9 mouse cellular contexts compared by ENCODE assay signal in genomic region chr5:135982398-135982797, GRCm38 (mm10). TPM values are rescaled to one million over a fixed set of nuclear protein-coding genes. Genes with fewer than 3 reads are reported as not detected.
DNase-seq lines count a peak whose midpoint lies in the region; ATAC-seq and TF ChIP-seq lines count a peak whose summit lies in the region.
"Had no signal": no experiment of that assay in that cellular context is flagged by ENCODE, and none has a peak within 500 bp of the region (broad histone marks: within the 10 kb centered on the region; RNA-seq: fewer than 3 reads in every experiment).

No protein-coding gene starts in this region.

- in situ Hi-C loops in ES-E14 (cut with MboI; ENCODE audit: low sequenced_read_pairs in 2 of 2, unreplicated experiment in 2 of 2), result no loop called here

- H3K4me1 ChIP-seq in liver, embryonic 11.5 days (replicated peaks; ENCODE audit: control insufficient read depth, insufficient read depth, low read length), result no peaks in the 10 kb centered on the region
- H3K4me1 ChIP-seq in ES-E14 (ENCODE audit: control insufficient read depth in 2 of 2, insufficient read depth in 2 of 2, low read length in 2 of 2, poor library complexity in 1 of 2), result peaks cover 0 to 9% of the 10 kb centered on the region in 2 experiments; a peak in 2 of 4 replicates
- H3K4me1 ChIP-seq in kidney, embryonic 14.5 days (ENCODE audit: control insufficient read depth, insufficient read depth, low read length), result no peaks in the 10 kb centered on the region

- H3K27me3 ChIP-seq in liver, embryonic 11.5 days (replicated peaks; ENCODE audit: control insufficient read depth, insufficient read depth, low read length), result no peaks in the 10 kb centered on the region
- H3K27me3 ChIP-seq in kidney, embryonic 14.5 days (ENCODE audit: control insufficient read depth, insufficient read depth, low read length), result no peaks in the 10 kb centered on the region

- H3K4me2 ChIP-seq in liver, embryonic 11.5 days, result no peak overlapping the region
- no peak overlapping the region for H3K4me2 ChIP-seq in kidney, embryonic 14.5 days (replicated peaks; ENCODE audit: low read depth, low read length)

- no peaks in the 10 kb centered on the region for H3K36me3 ChIP-seq in liver, embryonic 11.5 days (ENCODE audit: control insufficient read depth, insufficient read depth, low read length)
- no peaks in the 10 kb centered on the region for H3K36me3 ChIP-seq in ES-E14 (ENCODE audit: control insufficient read depth, insufficient read depth, low read length, poor library complexity, severe bottlenecking)
- no peaks in the 10 kb centered on the region for H3K36me3 ChIP-seq in kidney, embryonic 14.5 days (ENCODE audit: control insufficient read depth, insufficient read depth, low read length)

- DNase-seq in liver (peak; percentile 61), ES-E14 (ENCODE audit: low read depth, low spot score) (no peak)
- DNase-seq in liver, embryonic 11.5 days (ENCODE audit: low spot score), result no peak
- DNase-seq in cerebellum, adult 11-12 months, result peak; percentile 60
- peak; percentile 55 for DNase-seq in gastrocnemius, postnatal 25 days
- DNase-seq in T-cell, adult 2 months (ENCODE audit: low spot score), result no peak

- H3K9me3 ChIP-seq in liver, embryonic 11.5 days (ENCODE audit: control insufficient read depth, low read length), result no peaks in the 10 kb centered on the region
- no peaks in the 10 kb centered on the region for H3K9me3 ChIP-seq in ES-E14 (ENCODE audit: control insufficient read depth, insufficient read depth, low read depth, low read length)
- no peaks in the 10 kb centered on the region for H3K9me3 ChIP-seq in kidney, embryonic 14.5 days (ENCODE audit: control insufficient read depth, low read length)

- 38% methylated on average over 6 of the region's 6 CpGs for WGBS in liver, embryonic 11.5 days
- 40% methylated on average over 6 of the region's 6 CpGs for WGBS in kidney, embryonic 14.5 days

- H3K4me3 ChIP-seq in liver, embryonic 11.5 days (ENCODE audit: low read depth, low read length), result no peak overlapping the region
- H3K4me3 ChIP-seq in ES-E14 (ENCODE audit: insufficient read depth in 1 of 2, low read depth in 1 of 2, low read length in 2 of 2, poor library complexity in 1 of 2, severe bottlenecking in 1 of 2), result no peak overlapping the region
- H3K4me3 ChIP-seq in kidney, embryonic 14.5 days (ENCODE audit: low read length), result no peak overlapping the region
- H3K4me3 ChIP-seq: erythroblast, embryonic 14.5 days had no signal

- ATAC-seq in liver, embryonic 11.5 days (replicated peaks; ENCODE audit: low FRiP score), result no peak
- ATAC-seq in kidney, embryonic 14.5 days (ENCODE audit: low FRiP score, low TSS enrichment), result peak; percentile 63; the same call in 1 of the 2 replicates
- ATAC-seq in megakaryocyte-erythroid progenitor cell, adult 5-6 weeks (replicated peaks; ENCODE audit: low FRiP score, low TSS enrichment, poor library complexity, severe bottlenecking), result peak; percentile 80

- no peak overlapping the region for H3K9ac ChIP-seq in liver, embryonic 11.5 days (ENCODE audit: low read depth, low read length)
- H3K9ac ChIP-seq in ES-E14 (ENCODE audit: insufficient read depth, low read depth, low read length, poor library complexity, severe bottlenecking), result no peak overlapping the region
- no peak overlapping the region for H3K9ac ChIP-seq in kidney, embryonic 14.5 days (ENCODE audit: low read depth, low read length)

- H3K27ac ChIP-seq in liver, embryonic 11.5 days (ENCODE audit: low read depth, low read length), result no peak overlapping the region
- no peak overlapping the region for H3K27ac ChIP-seq in ES-E14 (ENCODE audit: insufficient read depth, low read depth, low read length, poor library complexity, severe bottlenecking)
- no peak overlapping the region for H3K27ac ChIP-seq in kidney, embryonic 14.5 days (ENCODE audit: low read depth, low read length)

TF ChIP-seq in ES-E14, 5 proteins besides CTCF, POLR2A, EP300 and RAD21:
- TF ChIP-seq HCFC1 (IDR thresholded peaks at IDR 0.05; ENCODE audit: borderline replicate concordance, insufficient read depth, low read length) (no peak), ZNF384 (IDR thresholded peaks at IDR 0.05; ENCODE audit: low read depth, low read length) (no peak), ZC3H11A (IDR thresholded peaks at IDR 0.05; ENCODE audit: borderline replicate concordance, low read depth, low read length) (peak; percentile 49; the same call in 1 of the 2 replicates), CHD2 (IDR thresholded peaks at IDR 0.05; ENCODE audit: low read depth, low read length) (no peak)

RNA-seq across cellular contexts. Expression of gene Zp3, which starts 2.5 kb away (rescaled TPM):
- not detected in 2 replicates for polyA plus RNA-seq in liver, embryonic 11.5 days (2014; fragmentation: Nextera tagmentation; extraction: Ambion mirVana)
- 12.7 and 16.1 TPM in 2 replicates for total RNA-seq in ES-E14 (2012; rRNA removed)
- not detected for total RNA-seq in gastrocnemius, postnatal 25 days (2021)
- 0.29 TPM in 1 of 2 replicates, not detected in the other for polyA plus RNA-seq in kidney, embryonic 14.5 days (2014; fragmentation: Nextera tagmentation; extraction: Ambion mirVana)
- not detected in 2 replicates for total RNA-seq in megakaryocyte-erythroid progenitor cell, adult 5-6 weeks (2014; fragmentation: Nextera tagmentation)
- total RNA-seq in megakaryocyte-erythroid progenitor cell, adult 5-6 weeks (2017), result not detected in 2 replicates
- polyA plus RNA-seq: erythroblast, embryonic 14.5 days had no signal

RNA-seq across cellular contexts. Expression of gene Ssc4d, which starts 8.1 kb away (rescaled TPM):
- 3.0 and 3.1 TPM in 2 replicates for polyA plus RNA-seq in liver, embryonic 11.5 days (2014; fragmentation: Nextera tagmentation; extraction: Ambion mirVana)
- total RNA-seq in ES-E14 (2012; rRNA removed), result 10.9 and 11.0 TPM in 2 replicates
- total RNA-seq in gastrocnemius, postnatal 25 days (2021), result 1 to 10 TPM in 1 of 2 experiments, under 1 TPM in 1; 0.67 to 1.2 TPM
- 10.2 and 10.3 TPM in 2 replicates for polyA plus RNA-seq in kidney, embryonic 14.5 days (2014; fragmentation: Nextera tagmentation; extraction: Ambion mirVana)
- total RNA-seq in megakaryocyte-erythroid progenitor cell, adult 5-6 weeks (2014; fragmentation: Nextera tagmentation), result 1.7 and 3.2 TPM in 2 replicates
- 3.5 TPM in 1 of 2 replicates, not detected in the other for total RNA-seq in megakaryocyte-erythroid progenitor cell, adult 5-6 weeks (2017)

RNA-seq across cellular contexts. Expression of gene Dtx2, which starts 12.2 kb away (rescaled TPM):
- polyA plus RNA-seq in liver, embryonic 11.5 days (2014; fragmentation: Nextera tagmentation; extraction: Ambion mirVana), result 20.0 and 20.3 TPM in 2 replicates
- total RNA-seq in ES-E14 (2012; rRNA removed), result 26.7 and 28.3 TPM in 2 replicates
- total RNA-seq in gastrocnemius, postnatal 25 days (2021), result 1 to 10 TPM; 5.9 to 7.3 TPM
- polyA plus RNA-seq in kidney, embryonic 14.5 days (2014; fragmentation: Nextera tagmentation; extraction: Ambion mirVana), result 24.0 and 26.6 TPM in 2 replicates
- 5.6 and 22.1 TPM in 2 replicates for total RNA-seq in megakaryocyte-erythroid progenitor cell, adult 5-6 weeks (2014; fragmentation: Nextera tagmentation)
- total RNA-seq in megakaryocyte-erythroid progenitor cell, adult 5-6 weeks (2017), result 2.3 and 4.2 TPM in 2 replicates

RNA-seq across cellular contexts. Expression of gene Ywhag, which starts 48.0 kb away (rescaled TPM):
- polyA plus RNA-seq in liver, embryonic 11.5 days (2014; fragmentation: Nextera tagmentation; extraction: Ambion mirVana), result 97.3 and 99.8 TPM in 2 replicates
- 109 and 176 TPM in 2 replicates for total RNA-seq in ES-E14 (2012; rRNA removed)
- 100 to 1,000 TPM; 282 to 288 TPM for total RNA-seq in gastrocnemius, postnatal 25 days (2021)
- polyA plus RNA-seq in kidney, embryonic 14.5 days (2014; fragmentation: Nextera tagmentation; extraction: Ambion mirVana), result 90.2 and 105 TPM in 2 replicates
- total RNA-seq in megakaryocyte-erythroid progenitor cell, adult 5-6 weeks (2014; fragmentation: Nextera tagmentation), result 125 and 138 TPM in 2 replicates
- total RNA-seq in megakaryocyte-erythroid progenitor cell, adult 5-6 weeks (2017), result 88.3 and 92.5 TPM in 2 replicates

RNA-seq across cellular contexts. Expression of gene Upk3b, which starts 55.9 kb away (rescaled TPM):
- polyA plus RNA-seq in liver, embryonic 11.5 days (2014; fragmentation: Nextera tagmentation; extraction: Ambion mirVana), result 15.2 and 16.6 TPM in 2 replicates
- 1.6 and 2.2 TPM in 2 replicates for total RNA-seq in ES-E14 (2012; rRNA removed)
- total RNA-seq in gastrocnemius, postnatal 25 days (2021), result under 1 TPM in 1 of 2 experiments, not detected in 1; 0.11 TPM
- 0.85 and 0.99 TPM in 2 replicates for polyA plus RNA-seq in kidney, embryonic 14.5 days (2014; fragmentation: Nextera tagmentation; extraction: Ambion mirVana)
- total RNA-seq in megakaryocyte-erythroid progenitor cell, adult 5-6 weeks (2014; fragmentation: Nextera tagmentation), result not detected in 2 replicates
- not detected in 2 replicates for total RNA-seq in megakaryocyte-erythroid progenitor cell, adult 5-6 weeks (2017)
- polyA plus RNA-seq: erythroblast, embryonic 14.5 days had no signal

Comparison
In these comparisons a context has a peak if more than half of its experiments do, and no peak if none do; other contexts are left out.
1. DNase-seq: peak in liver (single experiment), cerebellum, adult 11-12 months (single experiment) and gastrocnemius, postnatal 25 days (single experiment); none in liver, embryonic 11.5 days (single experiment), ES-E14 (single experiment) and T-cell, adult 2 months (single experiment).
2. RNA of gene Zp3, which starts 2.5 kb away (total RNA-seq): 12.7 to 16.1 TPM in ES-E14; not detected in gastrocnemius, postnatal 25 days and not detected in megakaryocyte-erythroid progenitor cell, adult 5-6 weeks; every median in the first group is over 10 times any median in the second.